Mouse (Mus musculus) ovary, postnatal 10 days (tissue): ENCODE data around the gene Dnaja4.
"Not testable (repeated sequence)": the region's sequence is repeated elsewhere in the genome, so short reads cannot be mapped to it uniquely, and the experiment has no call there.

Experiments used
- DNase-seq: peaks from one replicate; pipeline ENCODE4 v3.0.0; 2022; ENCODE audit warnings: low spot score

The Dnaja4 gene

DNA sequence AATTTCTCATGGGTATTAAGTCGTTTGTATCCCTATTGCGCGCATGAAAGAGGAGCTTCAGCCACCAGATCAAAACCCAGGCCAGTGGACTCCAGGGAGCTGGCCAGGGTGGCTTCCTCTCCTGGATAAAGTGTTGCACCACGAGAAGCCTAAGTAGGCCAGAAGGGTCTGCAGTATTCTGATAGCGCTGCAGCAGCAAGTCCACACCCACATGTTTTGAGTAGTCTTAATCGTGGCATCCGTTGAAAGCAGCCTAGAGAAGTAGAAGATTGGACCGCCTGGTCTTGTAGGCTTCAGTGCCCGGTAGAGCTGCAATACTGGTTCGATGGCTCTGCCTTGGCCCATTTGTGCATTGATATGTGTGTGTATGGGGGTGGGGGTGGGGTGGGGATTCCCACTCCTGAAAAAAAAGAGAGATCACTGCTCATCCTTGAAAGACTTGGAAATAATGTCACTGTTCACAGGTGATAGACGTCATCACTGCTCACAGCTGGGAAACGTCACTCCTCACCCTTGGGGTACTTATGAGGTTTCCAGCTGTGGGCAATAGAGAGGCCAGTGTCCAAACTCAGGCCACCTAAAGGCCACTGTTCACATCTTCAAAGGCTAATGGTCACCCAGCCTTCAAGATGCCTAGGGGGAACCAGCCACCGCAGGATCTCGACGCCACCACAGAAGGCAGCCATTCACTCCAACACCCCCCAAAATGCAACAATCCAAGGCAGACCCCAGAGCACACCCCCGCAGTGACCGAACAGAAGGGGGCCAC lies at the start of gene Dnaja4:
TSS of gene Dnaja4 (plus strand) at position 556 of the 769 bp plus-strand sequence.
- DNase-seq = no peak

GRCm38 (mm10) chr9:54649360-54649759 lies 49.3 kb upstream of the Dnaja4 start:
- DNase-seq = no peak

DNA sequence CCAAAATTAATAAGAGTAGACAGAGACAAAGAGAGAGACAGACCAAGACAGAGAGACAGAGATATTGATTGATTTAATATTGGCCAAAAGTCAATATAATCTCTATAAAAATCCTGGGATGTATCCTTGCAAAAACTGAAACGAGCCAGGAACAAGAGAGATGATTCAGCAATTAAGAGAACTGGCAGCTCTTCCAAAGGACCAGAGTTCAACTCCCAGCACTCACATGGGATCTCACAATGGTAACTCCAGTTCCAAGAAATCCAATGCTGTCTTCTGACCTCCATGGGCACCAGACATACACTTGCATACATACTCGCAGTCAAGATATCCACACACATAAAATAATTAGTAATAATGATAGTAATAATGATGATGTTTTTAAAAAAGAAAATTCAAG lies 45.9 kb upstream of the Dnaja4 start:
- DNase-seq = no peak

- DNase-seq = no peak
Measured at GRCm38 (mm10) chr9:54655846-54656245, 42.8 kb upstream of the Dnaja4 start.

GRCm38 (mm10) chr9:54656402-54656801 lies 42.3 kb upstream of the Dnaja4 start:
- DNase-seq = no peak

GRCm38 (mm10) chr9:54658773-54659172 lies 39.9 kb upstream of the Dnaja4 start:
- no peak for DNase-seq

DNA sequence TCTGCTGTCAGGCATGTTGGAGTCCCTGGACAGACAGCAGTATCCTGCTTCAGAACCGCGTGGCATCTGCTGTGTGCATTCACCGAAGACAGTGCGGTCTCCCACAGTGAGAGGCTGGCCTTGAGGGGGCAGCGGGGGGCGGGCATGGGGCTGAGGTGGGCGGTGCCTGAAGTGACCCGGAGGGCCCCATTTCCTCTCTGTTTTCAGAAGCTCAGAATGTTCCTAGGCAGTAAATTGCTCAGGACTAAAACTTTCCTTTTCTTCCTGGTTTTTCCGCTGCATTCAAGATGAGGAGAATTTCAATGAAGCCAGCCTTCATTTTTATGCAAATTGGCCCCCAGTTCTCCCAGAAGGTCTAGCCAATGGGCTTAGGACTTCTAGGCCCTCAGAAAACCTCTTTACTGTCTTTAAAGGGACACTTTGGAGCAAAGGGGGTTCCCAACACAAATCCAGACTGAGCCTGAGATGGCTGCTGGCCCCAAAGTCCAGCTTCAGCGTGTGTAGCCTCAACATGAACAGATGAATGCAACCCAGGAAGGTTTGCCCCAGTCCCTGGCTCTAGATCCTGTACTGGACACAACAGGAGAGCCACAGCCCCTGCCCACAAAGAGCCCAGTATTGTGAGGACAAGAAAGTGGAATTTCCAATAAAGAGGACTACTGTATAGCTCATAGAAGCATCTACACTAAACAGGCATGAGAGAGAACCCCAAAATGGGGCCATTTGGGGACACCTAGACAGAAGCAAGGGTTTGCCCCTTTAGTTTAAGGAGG lies 36.9 kb upstream of the Dnaja4 start, which contains the start of gene Acsbg1:
TSS of gene Acsbg1 (minus strand) at position 266 of the 773 bp plus-strand sequence.
- DNase-seq = no peak

GRCm38 (mm10) chr9:54664358-54664757 lies 34.3 kb upstream of the Dnaja4 start:
- DNase-seq = no peak

DNA sequence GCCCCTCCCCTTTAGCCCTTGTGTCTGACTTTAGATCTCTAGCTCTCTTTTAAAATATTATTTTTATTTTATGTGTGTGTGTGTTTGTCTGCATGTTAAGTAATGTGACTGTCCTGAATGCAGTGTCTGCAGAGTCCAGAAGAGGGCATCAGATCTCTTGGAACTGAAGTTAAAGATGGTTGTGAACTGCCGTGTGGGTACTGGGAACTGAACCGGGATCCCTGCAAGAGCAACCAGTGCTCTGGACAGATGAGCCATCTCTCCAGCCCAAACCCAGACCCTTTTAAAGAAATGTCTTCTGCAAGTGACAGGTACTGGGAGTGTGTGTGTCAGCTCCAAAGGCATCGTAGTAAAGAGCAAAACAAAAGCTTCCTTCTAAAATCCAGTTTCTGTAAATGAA lies 32.6 kb upstream of the Dnaja4 start:
- no peak for DNase-seq

GRCm38 (mm10) chr9:54668455-54668854 lies 30.2 kb upstream of the Dnaja4 start:
- DNase-seq = no peak

DNA sequence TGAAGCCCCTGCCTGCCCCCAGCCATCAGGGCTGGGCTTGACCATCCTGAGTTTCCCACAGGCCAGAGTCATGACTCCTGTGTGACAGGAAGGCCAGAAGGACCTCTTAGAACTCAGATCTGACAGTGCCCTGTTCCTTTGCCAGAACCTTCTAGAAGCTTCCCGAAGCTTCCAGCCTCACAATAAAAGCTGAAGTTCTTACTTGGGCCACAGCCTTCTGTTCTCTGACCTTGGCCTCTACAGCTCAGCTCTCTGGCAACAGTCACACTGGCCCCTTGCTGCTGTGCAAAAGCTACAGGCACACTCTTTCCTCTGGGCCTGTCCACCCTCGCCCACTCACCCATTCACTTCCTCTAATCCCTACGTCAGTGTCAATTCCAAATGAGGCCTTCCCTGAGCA lies 26.7 kb upstream of the Dnaja4 start:
- no peak for DNase-seq

GRCm38 (mm10) chr9:54673887-54674286 lies 24.8 kb upstream of the Dnaja4 start:
- no peak for DNase-seq

DNA sequence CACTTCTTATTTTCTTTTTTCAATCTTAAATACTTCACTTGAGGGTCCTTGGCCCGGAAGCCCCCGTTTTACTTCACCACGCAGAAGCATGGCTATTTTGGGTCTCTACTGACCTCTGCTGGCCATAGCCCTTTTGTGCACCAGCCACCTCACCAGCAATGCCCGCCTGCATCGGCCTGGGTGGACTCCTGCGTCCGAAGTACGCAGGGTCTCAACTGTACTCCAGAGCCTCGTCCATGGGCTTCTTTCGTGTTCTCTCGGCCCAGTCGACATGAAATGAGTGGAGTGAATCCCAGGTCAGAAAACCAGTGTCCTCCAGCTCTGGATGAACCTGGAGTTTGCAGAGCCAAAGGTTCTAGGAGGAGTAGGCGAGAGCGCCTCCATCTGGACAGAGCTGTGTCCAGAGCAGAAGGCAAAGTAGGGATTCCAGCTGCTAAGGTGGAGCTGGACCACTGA lies 22.1 kb upstream of the Dnaja4 start:
- DNase-seq = peak; percentile 68

GRCm38 (mm10) chr9:54682846-54683245 lies 15.8 kb upstream of the Dnaja4 start:
- DNase-seq = no peak

- DNase-seq = no peak
Measured at GRCm38 (mm10) chr9:54683814-54684605, 14.7 kb upstream of the Dnaja4 start.

DNA sequence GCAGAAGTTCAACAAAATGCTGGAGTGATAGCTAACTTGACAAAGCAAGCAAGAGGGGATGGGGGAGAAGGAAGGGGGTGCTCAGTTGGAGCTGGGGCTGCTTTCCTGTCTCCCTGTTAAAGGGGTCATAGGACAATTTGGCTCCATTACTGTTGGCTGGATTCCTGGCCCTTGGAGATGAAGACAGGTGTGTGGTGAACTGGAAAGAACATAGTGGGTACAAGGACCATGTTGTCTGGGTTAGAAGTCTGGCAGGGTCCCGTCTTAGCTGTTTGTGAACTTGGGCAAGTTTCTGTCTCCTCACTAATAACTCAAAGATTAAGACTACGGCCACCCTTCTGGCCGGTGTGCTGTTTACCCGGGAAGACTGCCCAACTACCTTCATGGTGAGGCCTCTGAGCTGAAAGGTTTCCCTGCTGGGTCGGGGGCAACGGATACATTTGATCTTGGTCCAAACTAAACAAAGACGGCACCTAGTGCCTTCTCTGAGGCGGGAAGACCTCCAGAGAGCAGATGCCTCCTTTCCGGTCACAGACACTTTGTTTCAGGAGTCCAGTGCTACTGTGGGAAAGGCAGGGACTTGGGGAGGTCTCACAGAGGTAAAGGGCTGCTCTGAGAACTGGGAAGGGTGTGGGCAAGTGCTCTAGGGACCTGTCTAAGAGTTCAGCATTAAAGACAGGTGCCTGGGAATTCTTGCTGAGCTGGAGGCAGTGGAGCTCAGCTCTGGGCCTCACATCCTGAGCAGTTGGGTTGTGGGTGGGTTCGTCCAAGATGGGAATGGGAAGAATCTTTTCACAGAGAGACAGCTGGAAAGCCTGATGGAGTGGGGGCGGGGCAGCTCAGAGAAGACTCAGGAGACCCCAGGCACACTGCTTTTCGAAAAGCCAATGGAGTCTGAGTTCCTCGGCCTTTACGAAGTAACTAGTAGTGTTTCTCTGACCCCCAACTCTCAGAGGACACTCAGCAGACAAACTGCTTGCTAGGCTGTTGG lies 11.1 kb upstream of the Dnaja4 start:
- DNase-seq = no peak

- DNase-seq = no peak
Measured at GRCm38 (mm10) chr9:54689446-54689845, 9.2 kb upstream of the Dnaja4 start.

GRCm38 (mm10) chr9:54690697-54691096 lies 8.0 kb upstream of the Dnaja4 start:
- DNase-seq = not testable (repeated sequence)

GRCm38 (mm10) chr9:54691241-54691805 lies 7.3 kb upstream of the Dnaja4 start:
- not testable (repeated sequence) for DNase-seq

- no peak for DNase-seq
Measured at GRCm38 (mm10) chr9:54699087-54699344, 343 bp downstream of the Dnaja4 start.
